Mouse (Mus musculus): ENCODE results near the gene Syn3. TPM values are rescaled to one million over a fixed set of nuclear protein-coding genes. Genes with fewer than 3 reads are reported as not detected.

The Syn3 gene
- polyA plus RNA-seq, 1 experiment from 2014 or later, result 4.5 TPM

- no peak for DNase-seq (ENCODE audit: extremely low spot score, low spot score)
- 86% methylated on average over 5 of the region's 5 CpGs for WGBS
- Histone ChIP-seq H3K36me3 (replicated peaks) (no peaks in the 10 kb centered on the region), H3K4me3 (no peak overlapping the region), H3K9me3 (no peaks in the 10 kb centered on the region), H3K27ac (no peak overlapping the region), H3K4me1 (peaks cover 42% of the 10 kb centered on the region), H3K27me3 (ENCODE audit: poor library complexity, severe bottlenecking) (peaks cover 10% of the 10 kb centered on the region; the same call in 1 of the 2 replicates)
Observed at GRCm38 (mm10) chr10:86320204-86320603, 178.5 kb downstream of the Syn3 start.

- WGBS, result 7% methylated on average over 3 of the region's 3 CpGs
Observed at GRCm38 (mm10) chr10:86319526-86319925, 179.2 kb downstream of the Syn3 start.

GRCm38 (mm10) chr10:86318552-86319140 is 180.1 kb downstream of the Syn3 start:
- peaks cover 41% of the 10 kb centered on the region for H3K4me1 ChIP-seq
- 74% methylated on average over 5 of the region's 5 CpGs for WGBS
- no peaks in the 10 kb centered on the region for H3K36me3 ChIP-seq (replicated peaks)
- H3K27ac ChIP-seq, result no peak overlapping the region
- DNase-seq (ENCODE audit: extremely low spot score, low spot score), result no peak
- H3K9me3 ChIP-seq, result no peaks in the 10 kb centered on the region
- H3K4me3 ChIP-seq, result no peak overlapping the region
- peaks cover 10% of the 10 kb centered on the region; the same call in 1 of the 2 replicates for H3K27me3 ChIP-seq (ENCODE audit: poor library complexity, severe bottlenecking)

More at GRCm38 (mm10) chr10:86319526-86319925, 179.2 kb downstream of the Syn3 start:
- DNase-seq (ENCODE audit: extremely low spot score, low spot score), result no peak
- peaks cover 41% of the 10 kb centered on the region for H3K4me1 ChIP-seq
- no peak overlapping the region for H3K4me3 ChIP-seq
- H3K27me3 ChIP-seq (ENCODE audit: poor library complexity, severe bottlenecking), result peaks cover 10% of the 10 kb centered on the region; the same call in 1 of the 2 replicates
- H3K36me3 ChIP-seq (replicated peaks), result no peaks in the 10 kb centered on the region
- no peak overlapping the region for H3K27ac ChIP-seq
- no peaks in the 10 kb centered on the region for H3K9me3 ChIP-seq

GRCm38 (mm10) chr10:86317633-86318032 is 181.1 kb downstream of the Syn3 start:
- H3K9me3 ChIP-seq, result no peaks in the 10 kb centered on the region
- H3K4me3 ChIP-seq, result no peak overlapping the region
- no peak overlapping the region for H3K27ac ChIP-seq
- 91% methylated on average over 7 of the region's 7 CpGs for WGBS
- H3K27me3 ChIP-seq (ENCODE audit: poor library complexity, severe bottlenecking), result peaks cover 8% of the 10 kb centered on the region; the same call in 1 of the 2 replicates
- H3K36me3 ChIP-seq (replicated peaks), result no peaks in the 10 kb centered on the region
- no peak for DNase-seq (ENCODE audit: extremely low spot score, low spot score)
- H3K4me1 ChIP-seq, result peaks cover 41% of the 10 kb centered on the region

GRCm38 (mm10) chr10:86315513-86315912 is 183.2 kb downstream of the Syn3 start:
- Histone ChIP-seq H3K27me3 (ENCODE audit: poor library complexity, severe bottlenecking) (no peaks in the 10 kb centered on the region), H3K36me3 (replicated peaks) (no peaks in the 10 kb centered on the region), H3K27ac (no peak overlapping the region), H3K4me1 (peaks cover 26% of the 10 kb centered on the region), H3K4me3 (no peak overlapping the region), H3K9me3 (no peaks in the 10 kb centered on the region)
- no peak for DNase-seq (ENCODE audit: extremely low spot score, low spot score)
- 63% methylated on average over 3 of the region's 3 CpGs for WGBS

- no peaks in the 10 kb centered on the region for H3K9me3 ChIP-seq
- DNase-seq (ENCODE audit: extremely low spot score, low spot score), result no peak
- H3K4me1 ChIP-seq, result peaks cover 10% of the 10 kb centered on the region
- H3K4me3 ChIP-seq, result no peak overlapping the region
- H3K36me3 ChIP-seq (replicated peaks), result no peaks in the 10 kb centered on the region
- H3K27me3 ChIP-seq (ENCODE audit: poor library complexity, severe bottlenecking), result no peaks in the 10 kb centered on the region
- WGBS, result 81% methylated on average over 1 of the region's 1 CpGs
- no peak overlapping the region for H3K27ac ChIP-seq
Observed at GRCm38 (mm10) chr10:86313448-86313847, 185.2 kb downstream of the Syn3 start.

- Histone ChIP-seq H3K9me3 (no peaks in the 10 kb centered on the region), H3K4me3 (no peak overlapping the region), H3K4me1 (peaks cover 7% of the 10 kb centered on the region), H3K27ac (no peak overlapping the region), H3K27me3 (ENCODE audit: poor library complexity, severe bottlenecking) (no peaks in the 10 kb centered on the region), H3K36me3 (replicated peaks) (no peaks in the 10 kb centered on the region; the same call in 1 of the 2 replicates)
- WGBS, result 92% methylated on average over 3 of the region's 3 CpGs
- no peak for DNase-seq (ENCODE audit: extremely low spot score, low spot score)
Observed at GRCm38 (mm10) chr10:86312976-86313375, 185.7 kb downstream of the Syn3 start.

- Histone ChIP-seq H3K27me3 (ENCODE audit: poor library complexity, severe bottlenecking) (peaks cover 10% of the 10 kb centered on the region; the same call in 1 of the 2 replicates), H3K27ac (no peak overlapping the region), H3K36me3 (replicated peaks) (no peaks in the 10 kb centered on the region; the same call in 1 of the 2 replicates), H3K4me1 (peaks cover 5% of the 10 kb centered on the region), H3K4me3 (no peak overlapping the region), H3K9me3 (no peaks in the 10 kb centered on the region)
- 86% methylated on average over 6 of the region's 6 CpGs for WGBS
- DNase-seq (ENCODE audit: extremely low spot score, low spot score), result no peak
Observed at GRCm38 (mm10) chr10:86310527-86310926, 188.2 kb downstream of the Syn3 start.

GRCm38 (mm10) chr10:86307235-86307634 is 191.5 kb downstream of the Syn3 start:
- DNase-seq (ENCODE audit: extremely low spot score, low spot score), result no peak
- Histone ChIP-seq H3K27me3 (ENCODE audit: poor library complexity, severe bottlenecking) (peaks cover 27% of the 10 kb centered on the region), H3K4me3 (no peak overlapping the region), H3K9me3 (no peaks in the 10 kb centered on the region), H3K27ac (no peak overlapping the region), H3K36me3 (replicated peaks) (no peaks in the 10 kb centered on the region; the same call in 1 of the 2 replicates), H3K4me1 (peaks cover 29% of the 10 kb centered on the region)
- WGBS, result 87% methylated on average over 4 of the region's 4 CpGs

- H3K9me3 ChIP-seq, result no peaks in the 10 kb centered on the region
- DNase-seq (ENCODE audit: extremely low spot score, low spot score), result peak; percentile 27
- no peak overlapping the region for H3K27ac ChIP-seq
- H3K36me3 ChIP-seq (replicated peaks), result no peaks in the 10 kb centered on the region; the same call in 1 of the 2 replicates
- H3K27me3 ChIP-seq (ENCODE audit: poor library complexity, severe bottlenecking), result peaks cover 48% of the 10 kb centered on the region
- peaks cover 54% of the 10 kb centered on the region for H3K4me1 ChIP-seq
- 2% methylated on average over 2 of the region's 2 CpGs for WGBS
- H3K4me3 ChIP-seq, result no peak overlapping the region
Observed at GRCm38 (mm10) chr10:86304583-86304982, 194.1 kb downstream of the Syn3 start.

GRCm38 (mm10) chr10:86303495-86303876 is 195.2 kb downstream of the Syn3 start:
- H3K9me3 ChIP-seq, result no peaks in the 10 kb centered on the region
- no peak overlapping the region for H3K4me3 ChIP-seq
- H3K27ac ChIP-seq, result no peak overlapping the region
- 68% methylated on average over 2 of the region's 2 CpGs for WGBS
- DNase-seq (ENCODE audit: extremely low spot score, low spot score), result no peak
- no peaks in the 10 kb centered on the region; the same call in 1 of the 2 replicates for H3K36me3 ChIP-seq (replicated peaks)
- H3K27me3 ChIP-seq (ENCODE audit: poor library complexity, severe bottlenecking), result peaks cover 59% of the 10 kb centered on the region
- H3K4me1 ChIP-seq, result peaks cover 57% of the 10 kb centered on the region

- no peaks in the 10 kb centered on the region; the same call in 1 of the 2 replicates for H3K36me3 ChIP-seq (replicated peaks)
- H3K9me3 ChIP-seq, result no peaks in the 10 kb centered on the region
- peak; percentile 58 for DNase-seq (ENCODE audit: extremely low spot score, low spot score)
- WGBS, result 28% methylated on average over 8 of the region's 8 CpGs
- H3K27me3 ChIP-seq (ENCODE audit: poor library complexity, severe bottlenecking), result peaks cover 65% of the 10 kb centered on the region
- no peak overlapping the region for H3K27ac ChIP-seq
- H3K4me3 ChIP-seq, result peak overlapping the region; percentile 70; the same call in 1 of the 2 replicates
- peaks cover 62% of the 10 kb centered on the region for H3K4me1 ChIP-seq
Observed at GRCm38 (mm10) chr10:86302761-86303494, 195.8 kb downstream of the Syn3 start.

- WGBS, result 66% methylated on average over 4 of the region's 4 CpGs
- no peak for DNase-seq (ENCODE audit: extremely low spot score, low spot score)
- no peaks in the 10 kb centered on the region for H3K9me3 ChIP-seq
- no peaks in the 10 kb centered on the region for H3K36me3 ChIP-seq (replicated peaks)
- no peak overlapping the region for H3K27ac ChIP-seq
- peaks cover 64% of the 10 kb centered on the region for H3K4me1 ChIP-seq
- peak overlapping the region; percentile 70 for H3K4me3 ChIP-seq
- peaks cover 71% of the 10 kb centered on the region for H3K27me3 ChIP-seq (ENCODE audit: poor library complexity, severe bottlenecking)
Observed at GRCm38 (mm10) chr10:86302318-86302648, 196.4 kb downstream of the Syn3 start.
